In genomic region chr4:82636658-82637057, GRCm38 (mm10) we compare ENCODE assay signal across 21 mouse cellular contexts.
"Had no signal": no experiment of that assay in that cellular context is flagged by ENCODE, and none has a peak within 500 bp of the region (broad histone marks: within the 10 kb centered on the region; RNA-seq: fewer than 3 reads in every experiment).

No protein-coding gene starts in this region.

- H3K4me3 ChIP-seq: kidney, embryonic 15.5 days; left cerebral cortex, adult 2 months; liver, embryonic 13.5 days; midbrain, embryonic 12.5 days; midbrain, embryonic 15.5 days; myocyte; neural tube, embryonic 13.5 days had no signal

- ATAC-seq: midbrain, embryonic 15.5 days had no signal

- H3K27ac ChIP-seq: kidney, embryonic 15.5 days; left cerebral cortex, adult 2 months; liver, embryonic 13.5 days; midbrain, embryonic 12.5 days; midbrain, embryonic 15.5 days; neural tube, embryonic 13.5 days; stomach, postnatal 0 days had no signal

- DNase-seq: kidney, adult 2 months; kidney, postnatal 10 days; kidney, postnatal 36 days; layer of hippocampus, postnatal 36 days; liver, embryonic 13.5 days; lung, adult 2 months; lung, postnatal 14 days; lung, postnatal 4 days; right cerebral cortex, adult 18-20 months; right cerebral cortex, postnatal 14 days; right cerebral cortex, postnatal 4 days; thymus, adult 2 months; thymus, postnatal 14 days; thymus, postnatal 4 days had no signal

- H3K27me3 ChIP-seq: kidney, embryonic 15.5 days; liver, embryonic 13.5 days; midbrain, embryonic 15.5 days; neural tube, embryonic 13.5 days had no signal

- H3K9me3 ChIP-seq: kidney, embryonic 15.5 days; liver, embryonic 13.5 days; midbrain, embryonic 12.5 days; midbrain, embryonic 15.5 days; neural tube, embryonic 13.5 days had no signal

- H3K4me2 ChIP-seq: kidney, embryonic 15.5 days; liver, embryonic 13.5 days; midbrain, embryonic 12.5 days; midbrain, embryonic 15.5 days; neural tube, embryonic 13.5 days had no signal

- H3K36me3 ChIP-seq: kidney, embryonic 15.5 days; liver, embryonic 13.5 days; midbrain, embryonic 12.5 days; midbrain, embryonic 15.5 days; neural tube, embryonic 13.5 days had no signal

- H3K4me1 ChIP-seq: kidney, embryonic 15.5 days; liver, embryonic 13.5 days; midbrain, embryonic 12.5 days; midbrain, embryonic 15.5 days had no signal

- H3K9ac ChIP-seq: kidney, embryonic 15.5 days; liver, embryonic 13.5 days; midbrain, embryonic 12.5 days; midbrain, embryonic 15.5 days; neural tube, embryonic 13.5 days had no signal
